Mouse (Mus musculus) naive thymus-derived CD4-positive, alpha-beta T cell, adult 2 months (primary cell): ENCODE results near the gene Gypa.

Source experiments
- DNase-seq: peaks from one replicate; pipeline ENCODE4 v3.0.0-alpha.2; 2011; ENCODE audit warnings: low read depth

Gypa gene

DNA sequence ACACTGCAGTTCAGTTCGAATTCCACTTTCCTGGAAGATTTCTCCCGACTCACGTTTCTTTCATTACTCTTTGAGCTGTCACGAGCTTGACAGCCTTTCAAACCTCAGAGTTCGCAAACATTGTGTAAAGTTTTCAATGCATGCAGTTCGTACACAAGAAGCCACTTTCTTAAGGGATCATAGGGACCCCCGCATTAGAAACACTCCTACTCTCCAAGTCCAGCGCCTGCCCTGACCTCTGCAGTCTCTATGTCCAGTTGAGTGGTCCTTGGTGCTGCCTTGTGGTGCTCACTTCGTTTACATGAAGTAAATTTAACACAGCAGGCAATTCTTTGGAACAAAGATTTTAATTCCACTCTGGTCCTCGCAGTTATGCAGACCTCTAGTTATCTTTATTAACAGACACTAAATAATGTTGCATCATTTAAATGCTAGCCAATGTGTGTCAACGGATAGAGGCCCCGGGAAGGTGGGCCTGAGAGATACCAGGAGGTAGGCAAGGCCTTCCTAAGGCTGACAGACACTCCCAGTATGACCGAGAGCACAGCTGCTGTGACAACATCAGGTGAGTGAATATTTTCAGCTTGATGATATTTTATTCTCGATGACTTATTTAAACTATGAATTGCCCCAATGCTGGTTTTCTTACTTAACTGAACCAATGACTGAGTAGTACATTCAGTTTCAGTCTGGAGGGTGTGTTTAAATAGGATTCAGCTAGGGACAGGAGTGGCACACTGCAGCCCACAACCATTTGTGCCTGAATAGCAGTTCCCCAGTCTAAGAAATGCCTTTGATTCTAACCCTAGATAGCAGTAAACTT lies at the start of gene Gypa:
Gene Gypa, plus strand, starts transcription at position 259 of the 823 bp plus-strand sequence.
- no peak for DNase-seq

DNA sequence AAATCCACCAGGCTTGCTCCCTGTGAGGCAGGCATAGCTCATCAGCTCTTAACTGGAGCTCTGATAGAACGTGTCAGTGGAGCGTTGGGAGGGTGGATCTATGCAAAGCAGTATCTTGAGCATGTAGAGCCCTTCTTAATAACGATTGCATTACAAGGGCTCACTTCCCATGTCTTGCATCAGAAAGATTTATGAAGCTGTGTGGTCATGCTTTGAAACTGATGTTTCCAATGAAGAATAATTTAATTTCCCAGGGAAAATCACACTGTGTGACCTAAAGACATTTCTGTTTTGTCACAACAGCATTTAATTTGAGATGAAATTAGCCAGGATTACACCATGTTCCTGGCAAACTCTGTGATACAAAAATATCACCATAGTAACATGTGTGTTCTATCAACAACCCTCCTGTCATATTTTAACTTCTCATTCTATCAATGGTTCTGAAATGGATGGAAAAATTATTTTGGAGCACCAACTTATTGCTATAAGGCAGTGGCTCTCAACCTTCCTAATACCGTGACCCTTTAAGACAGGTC lies 49.0 kb upstream of the Gypa start:
- DNase-seq: no peak

DNA sequence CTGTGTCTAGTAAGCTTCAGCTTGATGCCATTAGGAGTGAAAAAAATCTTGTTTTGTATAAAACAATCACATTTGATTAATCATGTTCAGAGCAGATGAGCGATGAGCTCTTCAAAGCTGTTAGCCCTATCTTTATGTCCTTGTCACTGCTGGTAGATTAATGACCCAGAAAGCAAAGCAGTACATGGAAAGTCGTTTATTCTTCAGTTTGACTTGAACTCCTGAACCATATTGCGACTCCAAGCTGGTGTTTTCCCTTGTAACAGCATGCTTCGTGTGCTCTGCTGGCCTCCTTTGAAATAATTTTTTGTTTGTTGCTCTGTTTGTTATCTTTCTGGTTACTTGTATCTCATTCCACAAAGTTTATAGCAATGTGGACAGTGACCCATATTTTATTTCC lies 46.4 kb upstream of the Gypa start:
- DNase-seq: no peak

- no peak for DNase-seq
These were observed 41.5 kb upstream of the Gypa start for GRCm38 (mm10) chr8:80451938-80452690.

GRCm38 (mm10) chr8:80463450-80463917 lies 30.1 kb upstream of the Gypa start:
- no peak for DNase-seq

- DNase-seq: no peak
These were observed 18.6 kb upstream of the Gypa start for GRCm38 (mm10) chr8:80474971-80475370.

- DNase-seq: no peak
These were observed 15.4 kb upstream of the Gypa start for GRCm38 (mm10) chr8:80478156-80478555.

DNA sequence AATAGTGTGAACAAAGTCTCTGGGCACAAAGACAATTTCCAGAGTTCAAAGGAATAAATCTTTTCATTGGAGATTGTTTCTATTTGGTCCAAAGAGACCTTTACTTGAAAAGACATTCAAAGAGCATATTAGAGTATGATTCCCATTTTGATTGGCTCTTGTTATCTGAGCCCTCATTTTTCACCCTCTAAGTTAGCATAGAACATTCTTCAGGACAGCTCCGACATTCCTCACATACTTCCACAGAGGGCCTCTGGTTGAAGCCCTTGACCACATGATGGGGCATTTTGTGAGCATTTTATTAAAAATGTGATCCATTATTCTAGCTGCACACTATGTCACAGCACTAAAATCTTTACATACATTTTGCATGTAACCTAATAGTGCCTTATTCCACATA lies 14.5 kb upstream of the Gypa start:
- DNase-seq: no peak

DNA sequence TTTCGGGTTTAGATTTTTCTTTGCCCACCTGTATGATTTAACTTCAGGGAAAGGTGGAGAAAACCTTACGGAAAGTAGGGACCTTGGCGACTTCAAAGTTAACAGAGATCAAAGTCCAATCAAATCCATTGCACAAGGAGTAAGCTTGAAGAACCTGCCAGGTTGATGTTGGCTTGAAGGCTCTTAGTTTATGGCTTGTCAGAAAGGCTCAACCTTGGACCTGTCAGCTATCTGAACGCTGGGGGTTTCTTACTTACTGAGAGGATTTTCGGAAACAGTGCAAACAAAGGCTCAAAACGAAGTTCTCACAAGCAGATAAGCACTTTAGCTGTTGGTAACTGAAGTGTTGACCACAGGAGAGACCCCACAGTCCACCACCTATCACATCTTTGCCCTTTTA lies 11.4 kb upstream of the Gypa start:
- no peak for DNase-seq

GRCm38 (mm10) chr8:80482822-80483774 lies 10.5 kb upstream of the Gypa start:
- peak; percentile 50 for DNase-seq

DNA sequence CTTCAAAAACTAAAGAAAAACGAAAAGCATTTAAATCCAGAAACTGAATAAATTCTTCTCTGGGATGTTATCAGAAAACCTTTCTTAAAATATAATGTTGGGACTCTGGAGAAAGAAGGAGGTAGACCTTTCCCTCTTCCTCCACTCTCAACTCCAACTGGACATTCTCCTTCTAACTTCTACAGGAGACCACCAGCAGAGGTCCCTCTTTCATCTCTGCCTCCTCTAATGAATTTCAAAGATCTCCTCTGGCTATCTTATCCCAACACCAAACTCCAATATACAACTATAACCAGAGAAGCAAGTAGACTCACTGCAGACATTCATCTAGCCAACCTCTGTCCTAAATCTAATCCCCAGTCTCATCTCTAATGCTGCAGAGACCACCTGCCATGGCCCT lies 2.0 kb upstream of the Gypa start:
- DNase-seq: no peak

DNA sequence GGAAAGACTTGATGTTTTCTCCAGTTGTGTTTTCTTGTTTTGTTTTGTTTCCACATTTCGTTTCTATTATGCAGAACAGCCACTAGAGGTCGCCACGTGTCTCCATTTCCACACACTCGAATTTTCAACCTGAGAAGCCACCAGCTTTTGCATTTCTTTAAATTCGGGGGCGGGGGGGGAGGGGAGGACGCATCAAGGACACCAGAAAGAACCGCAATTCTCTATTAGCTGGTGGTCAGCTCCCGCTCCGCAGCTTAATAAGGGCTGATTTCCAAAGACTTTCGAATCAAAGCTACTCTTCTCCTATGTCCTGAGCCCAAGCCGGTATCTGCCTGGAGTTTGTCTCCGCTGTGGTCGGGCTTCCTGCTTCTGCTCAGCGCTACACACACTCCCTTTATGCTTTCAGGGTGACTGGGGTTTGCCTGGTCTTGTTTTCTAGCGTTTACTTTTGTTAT lies 567 bp upstream of the Gypa start:
- DNase-seq: peak; percentile 79

GRCm38 (mm10) chr8:80494346-80494660 lies 722 bp downstream of the Gypa start:
- no peak for DNase-seq

DNA sequence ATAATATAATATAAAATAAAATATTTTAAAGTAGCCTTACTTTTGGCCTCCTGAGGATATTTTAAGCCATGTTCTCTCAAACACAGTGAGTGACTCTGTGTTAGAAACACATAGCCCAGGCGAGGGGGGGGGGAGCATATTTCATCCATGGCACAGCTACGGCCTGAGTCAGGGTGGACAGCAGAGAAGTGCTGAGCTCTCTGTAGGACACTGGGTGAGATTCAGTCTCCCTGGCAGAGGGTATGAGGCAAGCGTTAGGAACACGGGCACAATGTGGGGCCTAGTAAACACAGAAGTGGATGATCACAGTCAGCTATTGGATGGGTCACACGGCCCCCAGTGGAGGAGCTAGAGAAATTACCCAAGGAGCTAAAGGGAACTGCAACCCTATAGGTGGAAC lies 1.2 kb downstream of the Gypa start:
- no peak for DNase-seq

- no peak for DNase-seq
These were observed 1.9 kb downstream of the Gypa start for GRCm38 (mm10) chr8:80495527-80495926.

- DNase-seq: no peak
These were observed 3.7 kb downstream of the Gypa start for GRCm38 (mm10) chr8:80497323-80497722.

DNA sequence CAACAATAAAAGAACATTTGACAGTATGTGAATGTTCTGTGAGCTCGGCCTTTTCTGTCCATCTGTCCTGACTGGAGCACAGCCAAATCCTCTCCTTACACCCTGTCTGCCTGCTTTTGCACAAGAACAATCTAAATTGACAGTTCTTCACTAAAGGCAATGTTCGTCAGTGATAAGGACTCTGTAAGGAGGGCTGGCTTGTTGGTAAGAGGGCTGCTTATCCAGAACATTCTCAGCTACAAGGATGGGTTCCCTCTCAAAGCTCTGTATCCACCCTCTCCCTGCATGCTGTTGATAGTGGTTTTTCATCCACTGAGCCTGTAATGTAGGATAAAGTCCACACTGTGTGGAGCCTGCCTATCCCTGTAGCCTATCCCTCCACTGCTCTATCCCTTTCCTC lies 6.7 kb downstream of the Gypa start:
- no peak for DNase-seq

GRCm38 (mm10) chr8:80500773-80501172 lies 7.2 kb downstream of the Gypa start:
- DNase-seq: no peak

DNA sequence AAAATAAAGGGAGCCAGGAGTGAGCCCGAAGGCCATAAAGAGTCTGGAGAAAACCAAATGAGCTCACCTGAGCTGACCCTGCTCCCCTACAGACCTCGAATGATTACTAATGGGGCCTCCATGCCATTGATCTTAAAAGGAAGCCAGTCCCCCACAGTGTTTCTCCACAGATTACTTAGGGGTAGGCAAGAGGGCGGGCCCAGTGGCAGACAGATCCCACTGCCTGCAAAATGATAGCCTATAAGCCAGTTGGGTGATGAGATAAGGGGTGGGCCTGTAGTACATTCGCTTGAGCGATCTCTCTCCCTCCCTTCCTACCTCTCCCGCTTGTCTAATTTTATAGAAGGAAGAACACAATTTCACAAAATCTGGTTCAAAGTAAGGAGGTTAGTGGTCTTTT lies 7.7 kb downstream of the Gypa start:
- no peak for DNase-seq

GRCm38 (mm10) chr8:80526382-80527355 lies 33.1 kb downstream of the Gypa start:
- no peak for DNase-seq

DNA sequence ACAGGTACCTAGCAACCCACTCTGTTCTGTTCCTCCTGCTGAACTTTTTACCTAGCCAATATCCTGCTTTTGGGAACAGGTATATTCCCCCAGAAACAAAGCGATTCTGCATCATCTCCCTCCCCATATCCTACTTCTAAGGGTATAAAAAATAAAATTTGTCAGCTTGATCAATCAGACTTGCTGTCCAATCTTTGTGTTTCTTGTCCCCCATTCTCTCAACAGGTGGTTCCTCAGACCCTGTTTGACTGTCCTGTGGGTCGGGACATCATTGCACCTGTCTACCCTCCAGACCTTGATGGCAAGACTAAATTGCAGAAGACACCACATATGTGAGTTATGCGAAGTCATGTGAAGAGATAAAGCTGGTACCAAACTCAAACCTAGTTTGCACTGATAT lies 48.3 kb downstream of the Gypa start:
- DNase-seq: no peak
